Mouse (Mus musculus) olfactory bulb, adult 2 months (tissue): Measurements from ENCODE around the gene Med25.

Source experiments
- CTCF ChIP-seq: fragments of 200-500 bp; IDR thresholded peaks from 2 replicates; pipeline ENCODE4 v1.5.1; 2012; ENCODE audit warnings: low read depth, mild to moderate bottlenecking, low read length, moderate library complexity; ENCODE audit not compliant: insufficient read depth
- POLR2A ChIP-seq: fragments of 200-500 bp; IDR thresholded peaks from 2 replicates; pipeline ENCODE4 v1.6.1; 2012; ENCODE audit warnings: mild to moderate bottlenecking, low read depth, low read length, moderate library complexity; ENCODE audit not compliant: insufficient read depth

DNA sequence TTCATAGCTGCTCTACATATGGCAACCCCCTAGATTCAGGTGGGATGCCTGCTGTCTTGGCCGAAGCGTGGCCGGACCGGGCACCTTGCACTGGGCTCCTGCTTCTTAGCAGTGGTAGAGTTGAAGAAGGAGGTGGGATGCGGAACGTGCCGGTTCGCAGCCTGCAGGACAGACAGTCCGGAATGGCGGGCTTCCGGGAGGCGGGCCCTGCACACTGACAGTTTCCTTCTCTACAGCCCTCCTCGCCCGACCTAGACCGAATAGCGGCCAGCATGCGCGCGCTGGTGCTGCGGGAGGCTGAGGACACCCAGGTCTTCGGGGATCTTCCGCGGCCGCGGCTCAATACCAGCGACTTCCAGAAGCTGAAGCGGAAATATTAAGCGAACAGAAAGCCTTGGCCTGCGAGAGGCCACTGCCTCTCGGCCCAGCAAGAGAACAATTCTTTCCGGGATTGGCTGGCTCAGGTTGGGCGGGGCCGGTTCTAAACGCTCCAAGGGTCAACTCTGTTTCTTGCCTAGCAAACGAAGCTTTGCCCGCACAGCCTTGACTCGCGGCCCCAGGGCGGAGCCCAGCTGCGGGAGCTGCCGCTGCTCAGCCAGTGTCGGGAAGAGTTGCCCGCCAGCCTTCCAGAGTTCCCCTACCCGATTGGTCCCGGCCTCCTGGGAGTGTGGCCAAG is 38.0 kb downstream of the Med25 start:
- TF ChIP-seq POLR2A: peak; percentile 48; the same call in 1 of the 2 replicates
- TF ChIP-seq CTCF: no peak
